Mouse (Mus musculus) kidney, postnatal 10 days (tissue): ENCODE measurements around the gene Tmem110.
A peak's percentile ranks its signal among the peaks of the same experiment; 100 is the strongest.

Experiments
- DNase-seq: peaks from one replicate; pipeline ENCODE4 v3.0.0; 2021; ENCODE audit warnings: mixed read lengths

Tmem110 gene

DNA sequence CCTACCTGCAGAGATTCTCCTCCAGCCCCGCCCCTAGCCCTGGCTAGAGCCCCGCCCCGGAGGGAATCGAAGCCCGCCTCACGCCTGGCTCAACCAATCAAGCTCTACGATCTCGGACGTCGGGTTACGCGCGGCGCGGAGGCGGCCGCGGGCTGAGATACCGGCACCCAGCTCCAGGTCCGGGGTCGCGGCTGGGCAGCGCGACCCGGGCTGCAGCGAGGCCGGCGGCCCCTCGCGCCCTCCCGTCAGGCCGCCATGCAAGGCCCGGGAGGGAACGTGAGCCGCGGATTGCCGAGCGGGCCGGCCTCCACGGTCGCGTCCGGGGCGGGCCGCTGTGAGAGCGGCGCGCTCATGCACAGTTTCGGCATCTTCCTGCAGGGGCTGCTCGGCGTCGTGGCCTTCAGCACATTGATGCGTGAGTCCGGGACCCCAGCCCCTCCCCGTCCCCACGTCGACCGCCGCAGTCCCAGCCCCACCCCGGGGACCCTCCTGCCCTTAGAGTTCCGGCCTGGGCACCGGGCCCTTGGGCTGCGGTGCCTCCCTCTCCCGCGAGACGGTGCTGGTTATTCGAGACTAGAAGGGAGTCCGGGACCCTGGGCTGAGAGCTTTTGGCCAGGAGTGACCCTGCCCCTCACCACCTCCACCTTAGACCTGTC is at the start of gene Tmem110:
Gene Tmem110, plus strand, starts transcription at position 115 of the 656 bp plus-strand sequence.
- peak; percentile 92 for DNase-seq

DNA sequence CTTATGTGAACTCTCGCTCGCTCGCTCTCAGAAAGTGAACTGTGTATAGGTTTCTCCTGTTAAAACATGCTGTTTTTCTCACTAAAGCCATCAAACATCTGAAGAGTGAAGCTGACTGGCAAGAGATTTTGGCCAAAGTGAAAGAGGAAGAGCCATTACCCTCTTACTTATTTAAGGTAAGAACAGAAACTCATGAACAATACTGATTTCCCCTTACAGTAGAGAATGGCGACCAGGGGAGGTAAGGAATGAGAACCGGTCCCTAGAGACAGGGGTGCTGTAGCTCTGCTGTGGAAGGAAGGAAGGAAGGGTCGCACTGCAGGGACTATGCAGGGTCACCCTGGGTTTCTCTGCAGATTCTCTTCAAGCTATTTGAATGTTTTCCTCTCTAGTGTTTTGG is 40.8 kb upstream of the Tmem110 start:
- DNase-seq, result no peak

DNA sequence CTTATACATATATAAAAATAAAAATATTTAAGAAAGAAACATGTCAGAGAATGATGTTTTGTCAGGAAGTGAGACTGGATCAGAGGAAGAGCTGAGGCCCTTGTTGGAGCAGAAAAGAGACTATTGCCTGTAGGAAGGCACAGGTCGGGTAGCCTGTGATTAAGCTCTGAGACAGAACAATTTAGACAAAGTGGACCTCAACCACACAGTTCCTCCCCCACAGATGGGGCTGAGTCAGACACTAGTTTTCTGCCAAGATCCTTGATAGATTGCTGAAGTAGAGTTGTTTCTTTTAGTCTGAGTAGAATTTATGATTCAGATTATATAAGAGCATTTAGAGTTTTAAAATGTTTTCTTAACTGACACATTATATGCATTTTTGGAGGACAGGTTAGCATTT is 35.9 kb upstream of the Tmem110 start:
- no peak for DNase-seq

DNA sequence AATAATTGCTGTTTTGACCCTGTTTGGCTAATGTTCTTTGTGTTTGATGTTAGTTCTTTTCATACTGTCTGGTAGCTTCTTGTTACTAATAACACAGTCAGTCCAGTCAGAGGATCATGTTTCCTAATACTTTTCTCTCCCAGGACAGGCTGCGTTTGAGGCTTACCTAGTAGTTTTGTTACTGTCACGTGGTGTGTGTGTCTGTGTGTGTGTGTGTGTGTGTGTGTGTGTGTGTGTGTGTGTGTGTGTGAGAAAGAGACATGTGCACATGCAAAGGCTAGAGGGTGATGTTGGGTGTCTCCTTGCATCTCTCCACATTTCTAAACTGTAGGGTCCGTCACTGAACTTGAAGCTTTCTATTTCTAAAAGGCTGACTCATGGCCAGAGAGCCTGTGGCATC is 32.5 kb upstream of the Tmem110 start:
- no peak for DNase-seq

DNA sequence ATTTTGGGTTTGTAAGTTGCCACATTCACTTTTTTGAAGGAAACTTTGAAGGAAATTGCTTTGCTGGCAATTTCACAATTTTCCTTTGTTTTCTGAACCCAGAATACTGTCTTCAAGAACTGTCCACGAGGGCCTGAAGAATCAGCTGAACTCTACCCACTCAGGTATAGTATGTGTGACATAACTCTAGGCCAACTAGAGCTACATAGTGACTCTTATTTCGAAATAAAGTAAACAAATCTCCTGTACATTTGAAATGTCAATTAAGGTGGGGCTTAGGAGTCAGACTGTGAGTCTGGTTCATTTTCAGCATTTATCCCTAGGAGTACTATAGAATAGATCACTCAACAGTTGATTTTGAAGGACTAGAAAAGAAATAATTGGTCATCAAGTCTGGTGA is 23.6 kb upstream of the Tmem110 start:
- no peak for DNase-seq

DNA sequence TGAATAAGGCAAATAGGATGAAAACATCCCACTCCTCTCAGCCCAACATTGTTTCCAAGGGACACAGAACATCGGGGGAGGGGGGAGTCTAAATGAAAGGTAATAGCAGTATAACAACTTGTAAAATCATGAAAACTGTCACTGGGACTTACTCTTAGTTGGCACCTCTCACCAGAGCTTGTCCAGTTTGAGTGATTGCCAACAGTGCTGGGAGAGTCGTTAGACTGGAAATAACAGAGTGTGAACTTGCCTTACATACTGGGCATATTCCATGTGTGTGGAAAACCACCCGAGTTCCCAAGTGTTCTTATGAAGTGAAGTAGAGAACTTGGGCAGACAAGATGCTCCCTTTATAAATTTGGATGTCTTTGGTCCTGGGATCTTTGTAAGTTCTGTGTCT is 4.3 kb upstream of the Tmem110 start:
- DNase-seq, result no peak

DNA sequence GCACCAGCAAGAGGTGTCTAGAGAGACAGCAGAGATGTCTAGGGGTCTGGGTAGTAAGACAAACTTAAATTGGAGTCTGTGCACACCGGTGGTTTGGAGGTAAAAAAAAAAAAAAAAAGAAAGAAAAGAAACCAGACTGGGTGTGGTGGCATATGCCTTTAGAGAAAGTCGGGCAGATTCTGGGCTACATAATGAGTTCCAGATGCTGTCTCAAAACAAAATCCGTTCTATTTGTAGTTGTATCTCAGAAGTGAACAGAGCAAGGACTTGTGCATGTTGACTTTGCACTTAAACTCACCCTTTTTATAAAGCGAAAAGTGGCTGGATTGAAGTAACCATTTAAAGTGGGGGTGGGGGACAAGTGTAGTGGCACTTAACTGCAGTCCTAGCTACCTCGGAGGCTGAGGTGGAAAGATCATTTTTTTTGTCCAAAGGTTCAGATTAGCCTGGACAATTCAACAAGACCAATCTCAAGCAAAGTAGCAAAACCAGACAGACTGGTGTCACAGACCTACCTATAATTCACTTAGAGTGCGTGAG is 864 bp upstream of the Tmem110 start:
- no peak for DNase-seq

DNA sequence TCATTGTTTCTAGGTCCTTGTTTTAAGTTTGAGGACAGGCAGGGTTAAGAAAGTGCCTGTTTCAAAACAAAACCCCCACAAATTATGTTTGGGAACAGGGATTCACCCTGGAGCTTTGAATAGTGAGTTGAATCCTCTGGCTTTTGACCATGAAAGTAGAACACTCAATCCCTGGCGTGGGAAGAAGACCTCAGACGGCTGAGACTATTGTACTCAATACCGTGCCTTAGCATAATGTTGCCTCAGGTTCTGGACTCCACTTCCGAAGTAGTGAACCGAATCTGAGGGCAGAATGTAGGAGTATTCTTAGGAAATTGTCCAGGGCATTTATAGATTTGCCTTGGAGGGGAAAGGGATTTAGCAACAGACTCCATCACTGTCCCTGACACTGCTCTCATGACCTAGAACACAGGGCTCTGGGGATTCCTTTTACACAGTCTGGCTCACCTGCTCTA is 342 bp upstream of the Tmem110 start:
- no peak for DNase-seq

DNA sequence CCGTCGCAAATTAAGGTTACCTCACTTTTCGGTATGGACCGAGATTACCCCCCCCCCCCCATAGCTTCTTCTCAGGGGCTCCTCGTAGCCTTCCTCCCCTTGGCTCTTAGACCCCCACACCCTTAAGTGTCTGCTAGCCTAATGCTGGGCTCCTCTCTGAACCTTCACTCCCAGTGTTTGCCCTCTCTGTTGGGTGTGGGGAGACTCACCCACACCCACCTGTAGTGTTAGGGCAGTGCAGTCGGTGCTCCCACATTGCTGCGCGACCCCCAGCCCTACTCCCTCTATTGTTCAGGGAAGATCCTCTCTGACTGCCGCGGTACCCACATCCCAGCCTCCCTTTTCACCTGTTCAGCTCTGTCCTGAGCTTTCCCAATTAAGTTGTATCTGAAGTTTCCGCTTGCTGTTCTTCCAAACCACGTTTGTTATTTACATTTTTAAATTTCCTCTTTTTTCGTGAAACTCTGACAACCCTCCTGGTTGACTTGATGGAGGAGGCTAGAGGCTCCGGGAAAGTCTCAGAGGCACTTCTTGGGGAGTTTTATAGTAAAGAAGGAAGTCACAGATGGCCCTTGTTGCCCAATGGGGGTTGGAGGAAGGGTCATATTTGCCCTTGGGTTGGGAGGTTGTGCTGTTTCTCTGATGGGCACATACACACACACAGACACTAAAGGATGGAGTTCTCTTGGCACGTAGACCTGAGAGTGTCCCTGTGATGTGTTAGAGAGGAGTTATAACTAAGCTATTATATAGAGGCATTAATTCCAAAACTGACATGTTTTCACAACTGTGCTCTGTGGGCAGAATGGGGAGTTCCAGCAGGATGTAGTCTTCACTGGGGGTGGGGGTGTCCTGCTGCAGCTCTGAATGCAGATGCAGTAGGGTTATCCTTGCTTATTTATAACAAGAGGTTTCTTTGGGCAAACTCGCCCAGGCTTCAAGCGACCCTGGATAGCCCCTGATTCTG is 1.1 kb downstream of the Tmem110 start:
- no peak for DNase-seq

DNA sequence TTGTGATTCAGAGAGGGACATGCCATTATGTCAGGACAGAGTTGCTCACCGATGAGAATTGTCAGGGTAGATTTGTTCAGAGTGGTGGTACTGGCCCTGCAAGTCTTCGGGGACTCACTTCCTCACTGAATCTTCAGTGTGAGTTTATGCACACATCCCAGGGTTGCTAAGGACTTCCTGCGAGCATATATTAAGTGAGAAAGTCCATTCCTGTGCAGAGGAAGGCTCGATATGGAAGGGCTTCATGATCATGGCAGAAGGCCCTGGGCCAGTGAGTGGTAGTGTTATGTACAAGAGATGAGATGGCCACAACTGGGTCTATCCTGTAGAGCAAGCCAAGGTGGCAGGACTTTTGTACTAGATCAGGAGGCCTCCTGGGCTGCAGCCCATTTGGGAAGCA is 2.1 kb downstream of the Tmem110 start:
- DNase-seq, result no peak

DNA sequence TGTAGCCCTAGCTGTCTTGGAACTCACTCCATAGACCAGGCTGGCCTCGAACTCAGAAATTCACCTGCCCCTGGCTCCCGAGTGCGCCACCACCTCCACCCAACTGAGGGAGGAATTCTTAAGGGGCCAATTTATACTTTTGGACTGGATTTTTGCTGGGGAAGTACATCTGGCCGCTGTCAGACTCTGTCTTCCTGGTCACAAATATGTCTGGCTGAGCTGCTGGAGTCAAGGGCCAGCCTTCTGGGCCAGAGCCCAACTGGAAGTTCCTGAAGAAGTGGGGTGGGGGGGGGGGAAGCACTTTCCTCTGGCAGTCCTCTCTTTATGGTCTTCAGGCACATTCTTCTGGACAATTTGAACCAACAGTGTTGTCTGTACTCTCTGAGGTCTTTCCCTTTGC is 2.7 kb downstream of the Tmem110 start:
- DNase-seq, result peak; percentile 70

DNA sequence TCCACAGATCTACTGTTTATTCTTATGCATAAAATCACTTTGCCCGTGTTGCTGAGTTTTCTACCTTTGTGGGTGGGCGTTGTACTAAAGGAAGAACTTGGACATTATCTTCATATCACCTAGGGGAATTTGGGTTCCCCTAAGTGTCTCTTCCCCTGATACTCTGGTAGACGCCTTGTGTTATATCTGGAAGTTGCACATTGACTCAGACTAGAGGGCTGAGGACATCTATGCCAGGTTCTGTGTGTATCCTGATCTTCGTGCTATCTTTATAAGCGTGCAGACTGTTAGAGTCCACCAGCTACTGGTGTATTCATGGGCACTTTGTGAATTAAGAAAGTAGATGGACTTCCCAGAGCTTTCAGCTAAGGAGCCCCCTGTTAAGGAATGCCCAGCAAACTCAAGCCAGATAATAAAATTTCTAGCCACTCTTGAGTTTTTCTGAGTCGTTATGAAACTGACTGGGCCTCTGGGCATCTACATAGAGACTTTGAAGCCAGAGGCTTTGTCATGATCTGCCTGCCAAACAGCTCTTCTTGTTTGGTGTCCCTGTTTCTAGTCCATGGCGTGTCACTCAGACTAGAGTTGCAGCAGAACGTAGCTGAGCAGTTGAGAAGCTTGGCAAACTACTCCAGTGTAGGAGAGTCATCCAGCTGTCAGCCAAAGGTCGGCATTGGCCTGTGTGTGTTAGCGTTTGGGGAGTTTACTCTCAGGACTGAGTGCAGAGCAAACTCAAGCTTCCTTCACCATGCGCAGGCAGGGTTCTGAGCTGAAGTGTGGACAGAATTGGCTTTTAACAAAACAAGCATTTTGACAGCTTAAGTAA is 3.5 kb downstream of the Tmem110 start:
- DNase-seq, result peak; percentile 58

DNA sequence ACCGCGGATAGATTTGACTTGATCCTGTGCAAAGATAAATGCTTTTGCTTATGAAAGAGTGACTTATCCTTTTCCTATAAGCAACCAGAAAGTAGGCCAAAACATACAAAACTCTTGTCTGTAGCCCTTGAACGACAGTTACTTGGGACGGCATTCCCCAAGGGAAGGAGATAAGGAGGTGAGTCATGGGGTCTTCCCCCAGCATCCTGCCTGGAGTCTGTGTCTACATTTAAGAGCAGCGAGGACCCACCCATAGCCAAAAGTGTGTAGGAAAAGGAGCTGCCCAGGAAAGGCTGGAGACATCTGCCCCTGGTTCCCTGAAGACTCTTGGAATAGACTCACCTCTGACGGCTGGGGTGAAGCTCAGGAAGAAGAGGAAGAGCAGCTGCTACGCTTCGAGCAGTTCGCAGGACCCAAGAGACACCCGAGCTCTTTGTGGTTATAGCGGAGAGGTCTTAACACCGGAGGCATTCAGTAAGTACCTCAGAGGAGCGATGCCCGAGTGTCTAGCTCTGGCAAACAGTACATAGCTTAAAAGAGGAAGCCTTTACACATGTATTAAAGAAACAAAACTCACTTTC is 12.1 kb downstream of the Tmem110 start:
- no peak for DNase-seq

DNA sequence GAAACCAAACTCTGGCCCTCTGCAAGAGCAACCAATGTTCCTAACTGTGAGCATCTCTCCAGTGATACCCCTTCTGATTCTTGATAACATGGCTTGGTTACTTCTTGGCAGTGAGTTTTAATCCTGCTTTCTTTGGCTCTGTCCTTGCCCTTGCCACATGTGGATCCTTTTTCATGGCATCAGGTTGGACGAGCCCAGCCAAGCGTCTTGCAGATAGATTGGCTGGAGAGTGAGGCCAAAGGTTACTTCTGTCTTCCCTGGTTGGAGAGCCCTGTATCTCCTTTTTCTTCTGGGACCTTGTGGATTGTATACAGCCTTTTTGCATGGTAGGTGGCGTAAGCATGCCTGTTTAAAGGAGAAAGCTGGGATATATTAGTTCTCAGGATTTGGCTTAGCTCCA is 18.3 kb downstream of the Tmem110 start:
- DNase-seq, result no peak

DNA sequence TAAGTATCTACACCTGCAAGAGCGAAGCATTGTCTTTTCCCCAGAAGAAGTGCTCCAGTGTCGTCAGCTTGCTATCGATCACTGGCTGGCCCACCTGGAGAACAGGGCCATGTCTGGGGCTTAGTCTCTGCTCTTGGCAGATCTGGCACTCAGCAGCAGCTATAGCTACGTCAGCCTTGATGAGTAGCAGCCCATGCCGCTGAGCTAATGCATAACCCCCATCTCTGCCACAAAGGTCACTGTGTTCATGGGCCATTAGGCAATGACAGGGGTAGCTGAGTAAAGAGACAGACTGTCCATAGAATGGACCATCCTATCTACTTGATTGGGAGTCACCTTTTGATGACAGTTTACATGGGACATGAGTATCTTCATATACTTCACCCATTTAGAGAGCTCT is 25.1 kb downstream of the Tmem110 start:
- no peak for DNase-seq

DNA sequence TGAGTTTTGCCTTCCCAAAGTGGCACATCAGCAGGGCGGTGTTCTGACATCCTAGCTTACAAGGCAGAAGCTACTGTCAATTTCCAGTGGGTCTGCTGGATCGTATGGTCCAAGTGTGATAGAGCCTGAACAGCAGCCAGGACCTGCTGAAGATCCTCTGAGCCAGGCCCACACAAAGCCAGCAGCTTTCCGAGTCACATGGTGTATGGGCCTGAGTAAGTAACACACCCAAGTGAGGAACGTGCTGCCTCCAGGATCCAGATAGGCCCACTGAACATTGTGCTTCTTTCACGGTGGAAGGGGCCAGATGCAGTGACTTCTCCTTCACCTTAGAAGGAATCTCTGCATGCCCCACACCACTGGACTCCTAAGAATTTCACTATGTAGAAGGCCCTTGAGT is 26.9 kb downstream of the Tmem110 start:
- DNase-seq, result no peak

DNA sequence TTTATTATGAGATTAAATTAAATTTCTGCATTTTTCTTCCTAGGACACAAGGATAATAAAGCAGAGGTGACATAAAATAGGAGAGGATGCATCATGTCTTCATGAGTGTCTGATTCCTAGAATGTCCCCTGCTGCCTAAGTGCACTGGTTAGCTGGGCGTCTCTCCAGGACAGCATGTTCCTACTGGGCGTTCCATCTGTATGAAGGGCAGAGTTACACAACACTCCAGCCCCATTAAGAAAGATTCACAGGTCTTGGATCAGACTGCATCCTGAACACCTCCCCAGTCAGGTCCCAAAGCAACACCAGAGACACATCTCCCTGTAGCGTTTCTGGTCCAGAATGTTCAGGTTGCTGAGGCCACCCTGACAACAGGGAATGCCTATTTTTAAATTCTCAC is 29.9 kb downstream of the Tmem110 start:
- no peak for DNase-seq

DNA sequence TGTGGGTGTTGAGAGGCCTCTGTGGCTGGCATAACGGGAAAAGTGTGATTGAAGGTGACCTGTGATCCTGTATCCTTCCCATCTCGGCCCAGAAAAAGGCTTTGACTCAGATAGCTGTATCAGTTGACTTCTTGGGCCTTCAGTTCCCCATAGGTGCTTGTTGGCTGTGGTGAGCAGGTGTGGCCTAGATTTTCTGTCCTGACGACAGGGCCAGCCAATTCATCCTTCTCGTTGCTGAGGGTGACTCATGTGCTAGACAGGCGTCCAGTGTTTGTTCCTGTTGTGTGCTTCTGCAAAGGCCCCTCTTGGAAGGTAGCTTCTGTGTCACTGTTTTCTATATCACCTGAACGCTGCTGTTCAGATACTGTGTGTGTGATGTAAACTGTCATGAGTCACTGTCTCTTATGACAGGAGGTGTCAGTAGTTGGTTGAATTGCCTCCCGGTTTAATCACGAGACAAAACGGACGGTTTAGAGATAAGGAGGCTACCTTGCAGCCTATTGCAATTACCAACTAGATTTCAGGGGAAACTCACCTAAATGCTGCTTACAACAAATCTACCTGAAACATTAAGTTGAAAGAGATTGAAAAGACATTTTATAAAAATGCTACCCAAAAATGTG is 31.6 kb downstream of the Tmem110 start:
- DNase-seq, result no peak

DNA sequence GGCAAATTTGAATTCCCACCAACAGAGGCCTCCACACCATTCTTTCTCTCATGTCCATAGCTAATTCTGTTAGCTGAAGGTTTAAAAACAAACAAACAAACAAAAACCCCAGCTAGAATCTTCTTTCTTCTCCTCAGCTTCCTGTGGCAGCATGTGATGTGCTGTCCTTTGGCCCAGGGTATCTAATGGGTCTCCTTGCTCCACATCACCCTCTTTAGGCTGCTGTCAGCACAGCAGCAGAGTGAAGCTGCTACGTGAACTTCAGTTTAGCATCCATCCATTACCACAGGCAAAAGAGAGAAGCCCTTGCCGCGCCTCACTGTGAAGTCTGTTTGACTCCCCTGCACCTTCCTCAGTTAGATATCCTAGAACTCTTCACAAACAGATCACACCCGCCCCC is 32.6 kb downstream of the Tmem110 start:
- DNase-seq, result peak; percentile 34

DNA sequence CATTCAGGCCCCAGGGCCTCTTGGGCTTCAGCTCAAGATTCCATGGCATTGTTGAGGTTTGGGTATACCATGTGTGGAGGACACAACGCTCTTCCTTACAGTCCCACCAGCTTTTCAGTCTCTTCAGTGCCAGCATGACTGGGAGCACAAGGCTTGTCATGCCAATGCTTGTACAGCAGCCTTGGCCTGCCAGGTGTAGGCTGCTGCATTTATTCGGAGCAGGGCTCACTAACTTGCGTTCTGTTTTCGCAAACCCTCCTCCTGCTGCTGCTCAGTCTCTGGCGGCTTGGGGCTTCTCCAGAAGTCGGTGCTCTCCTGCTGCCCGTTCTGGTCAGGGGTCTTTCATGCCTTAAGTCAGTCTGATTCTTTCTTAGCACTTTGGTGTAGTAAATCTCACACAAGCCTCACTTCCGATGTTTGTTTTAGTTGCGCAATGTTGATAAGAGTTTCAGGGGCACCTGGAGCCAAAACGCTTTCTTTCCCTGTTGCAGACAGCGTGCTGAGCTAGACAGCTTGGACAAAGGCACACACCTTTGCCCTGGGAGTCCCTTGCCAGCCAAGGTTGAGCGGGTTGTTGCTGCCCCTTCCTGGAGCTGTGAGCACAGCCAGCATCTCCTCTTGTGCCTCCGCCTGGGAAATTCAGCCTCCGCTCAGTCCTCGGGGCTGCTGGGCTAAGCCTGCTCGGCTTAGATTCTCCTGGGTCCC is 36.2 kb downstream of the Tmem110 start:
- no peak for DNase-seq

DNA sequence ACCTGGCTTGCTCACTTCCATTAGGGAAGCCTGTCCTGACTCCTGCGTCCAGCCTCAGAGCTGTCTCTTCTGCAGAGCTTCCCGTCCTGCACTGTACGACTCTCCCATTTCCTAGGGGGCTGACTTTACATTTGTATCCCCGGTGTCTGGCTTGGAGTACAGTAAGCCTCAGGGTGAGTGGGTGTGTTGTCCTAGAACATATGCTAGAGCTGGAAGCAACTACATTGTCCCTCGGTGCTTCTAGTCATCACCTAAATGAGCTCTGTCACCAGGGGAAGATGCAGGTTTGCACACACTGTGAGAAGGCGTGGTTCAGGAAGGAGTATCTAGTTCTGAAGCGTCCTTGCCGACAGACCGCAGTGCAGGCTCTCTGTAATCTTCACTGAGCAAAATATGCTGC is 37.0 kb downstream of the Tmem110 start:
- DNase-seq, result no peak
